Mouse (Mus musculus) small intestine, adult 2 months (tissue): ENCODE data around the gene Slc4a1ap. TPM values are rescaled to one million over a fixed set of nuclear protein-coding genes. Genes with fewer than 3 reads are reported as not detected.

Experiments
- H3K27ac ChIP-seq: fragments of 200-500 bp; 2 replicates; pipeline ENCODE4 v1.5.1; 2012; ENCODE audit warnings: low read depth, low read length, control low read depth, inconsistent platforms; ENCODE audit not compliant: insufficient read depth
- H3K27me3 ChIP-seq: fragments of 200-500 bp; 2 replicates; pipeline ENCODE4 v1.6.1; 2012; ENCODE audit warnings: mild to moderate bottlenecking, moderate library complexity, low read length, inconsistent platforms; ENCODE audit not compliant: control insufficient read depth, insufficient read depth
- H3K36me3 ChIP-seq: fragments of 200-500 bp; 2 replicates; pipeline ENCODE4 v1.6.1; 2012; ENCODE audit warnings: mild to moderate bottlenecking, low read length, control low read depth, inconsistent platforms; ENCODE audit not compliant: control insufficient read depth, insufficient read depth
- H3K4me1 ChIP-seq: fragments of 200-500 bp; 2 replicates; pipeline ENCODE4 v1.6.1; 2012; ENCODE audit warnings: low read length, inconsistent platforms, mixed read lengths; ENCODE audit not compliant: control insufficient read depth, insufficient read depth, insufficient read length
- H3K4me3 ChIP-seq: fragments of 200-500 bp; 2 replicates; pipeline ENCODE4 v1.5.1; 2012; ENCODE audit warnings: low read depth, mild to moderate bottlenecking, control low read depth, inconsistent platforms, low read length, moderate library complexity
- CTCF ChIP-seq: fragments of 200-500 bp; IDR thresholded peaks from 2 replicates; pipeline ENCODE4 v1.5.1; 2012; ENCODE audit warnings: low read depth, mild to moderate bottlenecking, control low read depth, inconsistent platforms, low read length, moderate library complexity, mixed read lengths; ENCODE audit not compliant: insufficient replicate concordance, insufficient read length; ENCODE audit errors: extremely low read depth
- POLR2A ChIP-seq: fragments of 200-500 bp; IDR thresholded peaks from 2 replicates; pipeline ENCODE4 v1.6.1; 2012; ENCODE audit warnings: low read depth, mild to moderate bottlenecking, control low read depth, inconsistent platforms, low read length, moderate library complexity
- WGBS: fragments of 180-500 bp; shearing (Covaris S2); methylation state at CpG from one replicate; pipeline ENCODE4 v1.1.7; 2018; 5-methylcytosine and 5-hydroxymethylcytosine counted together
- polyA plus RNA-seq: library from polyadenylated mRNA; depleted of rRNA; stranded (reverse); fragments of >200 nt; gene quantifications from 2 replicates; pipeline ENCODE4 v1.2.3, GENCODE M21; 2012; rRNA removed

Slc4a1ap gene
- polyA plus RNA-seq, 1 experiment: 8.7 TPM

GRCm38 (mm10) chr5:31601162-31601722 is 74.4 kb downstream of the Slc4a1ap start:
- Histone ChIP-seq H3K36me3 (no peaks in the 10 kb centered on the region), H3K4me1 (peaks cover 6% of the 10 kb centered on the region; the same call in 1 of the 2 replicates), H3K27me3 (no peaks in the 10 kb centered on the region), H3K4me3 (no peak overlapping the region), H3K27ac (no peak overlapping the region)
- WGBS: 84% methylated on average over 7 of the region's 7 CpGs
- TF ChIP-seq CTCF: no peak
- no peak for TF ChIP-seq POLR2A

GRCm38 (mm10) chr5:31602377-31602776 is 75.6 kb downstream of the Slc4a1ap start:
- no peaks in the 10 kb centered on the region for H3K27me3 ChIP-seq
- H3K4me3 ChIP-seq: no peak overlapping the region
- no peaks in the 10 kb centered on the region for H3K36me3 ChIP-seq
- WGBS: 70% methylated on average over 1 of the region's 1 CpGs
- H3K27ac ChIP-seq: peak overlapping the region; percentile 50
- no peak for TF ChIP-seq CTCF
- no peak; the same call in 1 of the 2 replicates for TF ChIP-seq POLR2A
- peaks cover 6% of the 10 kb centered on the region; the same call in 1 of the 2 replicates for H3K4me1 ChIP-seq

GRCm38 (mm10) chr5:31603766-31604165 is 77.0 kb downstream of the Slc4a1ap start:
- WGBS: 73% methylated on average over 6 of the region's 6 CpGs
- no peak overlapping the region for H3K27ac ChIP-seq
- no peaks in the 10 kb centered on the region for H3K36me3 ChIP-seq
- H3K27me3 ChIP-seq: no peaks in the 10 kb centered on the region
- TF ChIP-seq POLR2A: no peak
- TF ChIP-seq CTCF: no peak
- no peak overlapping the region for H3K4me3 ChIP-seq
- H3K4me1 ChIP-seq: peaks cover 2% of the 10 kb centered on the region; the same call in 1 of the 2 replicates

GRCm38 (mm10) chr5:31606151-31606550 is 79.4 kb downstream of the Slc4a1ap start:
- H3K36me3 ChIP-seq: no peaks in the 10 kb centered on the region
- H3K27ac ChIP-seq: no peak overlapping the region

More at GRCm38 (mm10) chr5:31606151-31606550, 79.4 kb downstream of the Slc4a1ap start:
- H3K27me3 ChIP-seq: no peaks in the 10 kb centered on the region
- peaks cover 2% of the 10 kb centered on the region; the same call in 1 of the 2 replicates for H3K4me1 ChIP-seq
- H3K4me3 ChIP-seq: no peak overlapping the region
- TF ChIP-seq POLR2A (no peak), CTCF (no peak)
- WGBS: 54% methylated on average over 3 of the region's 3 CpGs

Other genes with a start within 250 kb of the Slc4a1ap start
- 18.1 and 20.9 TPM in 2 replicates for gene Ift172, start 235.9 kb upstream of the Slc4a1ap start, polyA plus RNA-seq
- gene Fndc4, start 230.9 kb upstream of the Slc4a1ap start, polyA plus RNA-seq: 1.7 and 1.8 TPM in 2 replicates
- gene Gckr, start 229.6 kb upstream of the Slc4a1ap start, polyA plus RNA-seq: 0.05 TPM in 1 of 2 replicates, not detected in the other
- 2.4 and 4.1 TPM in 2 replicates for gene Zfp512, start 74.6 kb upstream of the Slc4a1ap start, polyA plus RNA-seq
- 0.04 TPM in 1 of 2 replicates, not detected in the other for gene 4930548H24Rik, start 41.3 kb upstream of the Slc4a1ap start, polyA plus RNA-seq
- gene Gpn1, start 32.3 kb upstream of the Slc4a1ap start, polyA plus RNA-seq: 1.9 and 3.1 TPM in 2 replicates
- 4.2 and 6.8 TPM in 2 replicates for gene Supt7l, start 812 bp downstream of the Slc4a1ap start, polyA plus RNA-seq
- gene Mrpl33, start 69.9 kb downstream of the Slc4a1ap start, polyA plus RNA-seq: 4.3 and 7.9 TPM in 2 replicates
- gene Rbks, start 170.6 kb downstream of the Slc4a1ap start, polyA plus RNA-seq: 8.7 and 15.5 TPM in 2 replicates
- 7.7 and 18.4 TPM in 2 replicates for gene Babam2, start 170.7 kb downstream of the Slc4a1ap start, polyA plus RNA-seq